Mouse (Mus musculus) hindbrain, embryonic 11.5 days (tissue): ENCODE data around the gene Tbcel. TPM values are rescaled to one million over a fixed set of nuclear protein-coding genes. Genes with fewer than 3 reads are reported as not detected.

Experiments used
- ATAC-seq: fragments of 200-750 bp; cut with Nextera tagmentation; 2 replicates; pipeline ENCODE4 v1.8.0; 2017; ENCODE audit warnings: mild to moderate bottlenecking, moderate TSS enrichment, moderate library complexity; ENCODE audit not compliant: low FRiP score
- DNase-seq: peaks from one replicate; pipeline ENCODE4 v3.0.0-alpha.2; 2015; ENCODE audit warnings: low spot score
- H3K27ac ChIP-seq: fragments of 300-500 bp; sonication (generic); 2 replicates; pipeline ENCODE4 v1.5.1; 2014; ENCODE audit warnings: mild to moderate bottlenecking, low read depth, low read length
- H3K27me3 ChIP-seq: fragments of 300-500 bp; sonication (generic); 2 replicates; pipeline ENCODE4 v1.6.1; 2014; ENCODE audit warnings: mild to moderate bottlenecking, low read length, moderate library complexity, mixed read lengths; ENCODE audit not compliant: control insufficient read depth, insufficient read depth
- H3K36me3 ChIP-seq: fragments of 300-500 bp; sonication (generic); 2 replicates; pipeline ENCODE4 v1.6.1; 2014; ENCODE audit warnings: mild to moderate bottlenecking, low read length, moderate library complexity, mixed read lengths; ENCODE audit not compliant: control insufficient read depth, insufficient read depth
- H3K4me1 ChIP-seq: fragments of 300-500 bp; sonication (generic); replicated peaks from 2 replicates; pipeline ENCODE4 v1.6.1; 2014; ENCODE audit warnings: low read length, mixed read lengths; ENCODE audit not compliant: control insufficient read depth, insufficient read depth
- H3K4me2 ChIP-seq: fragments of 300-500 bp; sonication (generic); replicated peaks from 2 replicates; pipeline ENCODE4 v1.6.1; 2014; ENCODE audit warnings: mild to moderate bottlenecking, low read depth, low read length
- H3K4me3 ChIP-seq: fragments of 300-500 bp; sonication (generic); 2 replicates; pipeline ENCODE4 v1.5.1; 2014; ENCODE audit warnings: low read depth, low read length
- H3K9ac ChIP-seq: fragments of 300-500 bp; sonication (generic); 2 replicates; pipeline ENCODE4 v1.6.1; 2014; ENCODE audit warnings: low read depth, low read length
- H3K9me3 ChIP-seq: fragments of 300-500 bp; sonication (generic); 2 replicates; pipeline ENCODE4 v1.6.1; 2016; ENCODE audit warnings: low read length; ENCODE audit not compliant: control insufficient read depth
- WGBS: fragments of 180-500 bp; shearing (Covaris S2); extraction: QIAGEN DNeasy Blood & Tissue Kit; methylation state at CpG from one replicate; pipeline ENCODE4 v1.1.7; 2014; 5-methylcytosine and 5-hydroxymethylcytosine counted together
- polyA plus RNA-seq: library from polyadenylated mRNA; unstranded; fragments of >200 nt; fragmentation: Nextera tagmentation; extraction: Ambion mirVana; gene quantifications from 2 replicates; pipeline ENCODE4 v1.2.1, GENCODE M21; 2014

Tbcel gene
- polyA plus RNA-seq, 1 experiment from 2014 or later: 6.6 TPM

DNA sequence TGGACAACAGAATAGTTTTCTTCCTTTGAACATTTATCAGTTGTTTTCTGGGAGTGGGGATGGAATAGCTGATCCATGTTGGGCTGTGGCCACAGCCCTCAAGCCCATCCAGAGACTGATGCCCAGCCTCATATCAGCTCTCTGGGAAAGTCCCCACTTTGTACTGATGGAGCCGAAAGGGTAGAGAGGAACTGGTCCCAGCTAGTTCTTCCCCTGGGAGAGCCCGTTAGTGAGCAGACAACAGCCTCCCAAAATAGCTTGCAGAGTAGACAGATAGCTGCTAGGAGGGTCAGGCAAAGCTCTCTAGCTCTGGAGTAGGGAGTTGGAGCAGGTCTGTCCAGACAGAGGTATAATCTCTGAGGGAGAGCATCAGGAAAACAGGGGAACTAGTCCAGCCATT is 111.5 kb downstream of the Tbcel start:
- Histone ChIP-seq H3K36me3 (no peaks in the 10 kb centered on the region), H3K9me3 (no peaks in the 10 kb centered on the region), H3K27me3 (no peaks in the 10 kb centered on the region), H3K9ac (no peak overlapping the region), H3K4me2 (no peak overlapping the region), H3K4me1 (no peaks in the 10 kb centered on the region), H3K27ac (no peak overlapping the region), H3K4me3 (no peak overlapping the region)
- WGBS: 83% methylated on average over 2 of the region's 2 CpGs
- no peak for ATAC-seq
- no peak for DNase-seq

DNA sequence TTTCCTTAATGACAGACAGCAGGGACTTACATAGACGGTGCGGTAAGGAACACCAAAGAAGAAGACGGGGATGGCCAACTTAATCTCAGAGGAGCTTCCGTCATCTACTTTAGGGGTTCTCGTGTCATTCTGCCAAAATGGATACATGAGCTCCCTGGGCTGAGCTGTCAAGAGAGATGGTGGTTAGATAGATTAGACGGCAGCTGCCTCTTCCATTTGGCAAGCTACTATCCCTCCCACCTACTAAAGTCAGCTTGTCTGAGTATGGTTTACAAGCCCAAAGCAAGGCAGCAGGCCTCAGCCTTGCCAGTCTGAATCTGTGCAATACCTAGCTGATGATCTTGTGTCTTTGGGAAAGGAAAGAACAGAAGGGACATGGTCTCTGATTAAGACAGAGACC is 112.7 kb downstream of the Tbcel start:
- H3K9me3 ChIP-seq: no peaks in the 10 kb centered on the region
- 87% methylated on average over 6 of the region's 6 CpGs for WGBS
- no peaks in the 10 kb centered on the region for H3K27me3 ChIP-seq
- H3K4me3 ChIP-seq: no peak overlapping the region
- no peak overlapping the region for H3K27ac ChIP-seq
- no peaks in the 10 kb centered on the region for H3K4me1 ChIP-seq
- DNase-seq: no peak
- H3K9ac ChIP-seq: no peak overlapping the region
- ATAC-seq: no peak
- H3K36me3 ChIP-seq: no peaks in the 10 kb centered on the region
- no peak overlapping the region for H3K4me2 ChIP-seq

DNA sequence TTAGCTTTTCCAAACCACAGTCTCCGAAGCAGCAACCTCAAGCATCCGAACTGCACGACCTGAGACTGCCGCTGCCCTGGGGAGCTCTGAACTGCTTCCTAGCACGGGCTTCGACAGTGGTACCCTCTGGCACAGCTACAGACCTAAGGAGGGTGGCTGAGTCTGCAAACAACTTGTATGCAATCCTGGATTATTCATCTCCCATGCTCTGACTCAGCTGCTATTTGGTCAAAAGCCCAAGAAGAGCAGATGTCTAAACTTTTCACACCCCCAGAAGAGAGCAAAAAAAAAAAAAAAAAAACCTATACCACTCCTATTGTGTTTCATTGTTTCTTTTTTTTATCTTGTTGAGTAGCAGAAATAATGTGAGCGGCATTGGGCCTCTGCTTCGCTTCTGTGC is 113.3 kb downstream of the Tbcel start:
- H3K4me2 ChIP-seq: no peak overlapping the region
- no peaks in the 10 kb centered on the region for H3K4me1 ChIP-seq
- no peak overlapping the region for H3K4me3 ChIP-seq
- no peaks in the 10 kb centered on the region for H3K36me3 ChIP-seq
- WGBS: 82% methylated on average over 8 of the region's 8 CpGs
- H3K9ac ChIP-seq: no peak overlapping the region
- H3K27ac ChIP-seq: no peak overlapping the region
- H3K9me3 ChIP-seq: no peaks in the 10 kb centered on the region
- ATAC-seq (no peak), DNase-seq (no peak)
- no peaks in the 10 kb centered on the region for H3K27me3 ChIP-seq

- 73% methylated on average over 6 of the region's 6 CpGs for WGBS
Measured at GRCm38 (mm10) chr9:42392927-42393326, 114.7 kb downstream of the Tbcel start.

GRCm38 (mm10) chr9:42388490-42388889 is 119.1 kb downstream of the Tbcel start:
- 47% methylated on average over 4 of the region's 4 CpGs for WGBS

More at GRCm38 (mm10) chr9:42392927-42393326, 114.7 kb downstream of the Tbcel start:
- Histone ChIP-seq H3K4me1 (no peaks in the 10 kb centered on the region), H3K4me3 (no peak overlapping the region), H3K9ac (no peak overlapping the region), H3K9me3 (no peaks in the 10 kb centered on the region), H3K4me2 (no peak overlapping the region), H3K27me3 (no peaks in the 10 kb centered on the region), H3K36me3 (no peaks in the 10 kb centered on the region), H3K27ac (no peak overlapping the region)
- ATAC-seq (no peak), DNase-seq (no peak)

DNA sequence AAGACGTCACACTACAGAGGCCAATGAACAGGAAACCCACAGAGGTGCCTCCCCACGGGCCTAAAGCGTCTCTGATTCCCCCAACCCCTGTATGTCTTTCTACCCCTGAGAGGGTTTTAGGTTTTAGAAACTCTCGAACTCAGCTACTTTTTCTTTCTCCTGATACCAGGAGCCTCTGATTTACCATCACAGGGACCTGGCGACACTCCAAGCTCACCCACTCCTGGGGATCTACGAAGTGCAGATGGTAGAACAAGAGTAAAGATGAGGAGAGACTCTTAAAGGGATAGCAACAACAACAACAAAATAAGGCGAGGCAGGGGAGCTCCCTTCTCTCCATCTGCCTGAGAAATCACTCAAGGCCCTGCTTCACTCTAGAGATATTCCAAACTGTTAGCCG is 120.6 kb downstream of the Tbcel start:
- Histone ChIP-seq H3K4me3 (no peak overlapping the region), H3K27me3 (no peaks in the 10 kb centered on the region; the same call in 1 of the 2 replicates), H3K36me3 (no peaks in the 10 kb centered on the region), H3K4me1 (no peaks in the 10 kb centered on the region), H3K9ac (no peak overlapping the region), H3K4me2 (no peak overlapping the region), H3K27ac (no peak overlapping the region), H3K9me3 (no peaks in the 10 kb centered on the region)
- WGBS: 76% methylated on average over 8 of the region's 8 CpGs
- no peak for DNase-seq
- ATAC-seq: no peak

More at GRCm38 (mm10) chr9:42388490-42388889, 119.1 kb downstream of the Tbcel start:
- H3K4me1 ChIP-seq: no peaks in the 10 kb centered on the region
- no peak for DNase-seq
- no peak overlapping the region for H3K4me3 ChIP-seq
- no peak overlapping the region for H3K9ac ChIP-seq
- no peak overlapping the region for H3K4me2 ChIP-seq
- H3K27ac ChIP-seq: no peak overlapping the region
- H3K27me3 ChIP-seq: no peaks in the 10 kb centered on the region
- no peaks in the 10 kb centered on the region for H3K36me3 ChIP-seq
- no peaks in the 10 kb centered on the region for H3K9me3 ChIP-seq
- no peak for ATAC-seq

- DNase-seq: no peak
- Histone ChIP-seq H3K9me3 (no peaks in the 10 kb centered on the region), H3K9ac (no peak overlapping the region), H3K27ac (no peak overlapping the region), H3K4me3 (no peak overlapping the region), H3K4me2 (no peak overlapping the region), H3K36me3 (no peaks in the 10 kb centered on the region), H3K27me3 (no peaks in the 10 kb centered on the region; the same call in 1 of the 2 replicates), H3K4me1 (no peaks in the 10 kb centered on the region)
- 82% methylated on average over 13 of the region's 13 CpGs for WGBS
- no peak for ATAC-seq
Measured at GRCm38 (mm10) chr9:42385656-42386055, 122.0 kb downstream of the Tbcel start.

- no peaks in the 10 kb centered on the region for H3K36me3 ChIP-seq
- no peaks in the 10 kb centered on the region for H3K4me1 ChIP-seq
- WGBS: 85% methylated on average over 8 of the region's 8 CpGs
- ATAC-seq (no peak), DNase-seq (no peak)
- H3K4me2 ChIP-seq: no peak overlapping the region
- H3K9me3 ChIP-seq: no peaks in the 10 kb centered on the region
- no peaks in the 10 kb centered on the region; the same call in 1 of the 2 replicates for H3K27me3 ChIP-seq
- no peak overlapping the region for H3K4me3 ChIP-seq
- no peak overlapping the region for H3K27ac ChIP-seq
- H3K9ac ChIP-seq: no peak overlapping the region
Measured at GRCm38 (mm10) chr9:42382628-42383347, 124.8 kb downstream of the Tbcel start.

DNA sequence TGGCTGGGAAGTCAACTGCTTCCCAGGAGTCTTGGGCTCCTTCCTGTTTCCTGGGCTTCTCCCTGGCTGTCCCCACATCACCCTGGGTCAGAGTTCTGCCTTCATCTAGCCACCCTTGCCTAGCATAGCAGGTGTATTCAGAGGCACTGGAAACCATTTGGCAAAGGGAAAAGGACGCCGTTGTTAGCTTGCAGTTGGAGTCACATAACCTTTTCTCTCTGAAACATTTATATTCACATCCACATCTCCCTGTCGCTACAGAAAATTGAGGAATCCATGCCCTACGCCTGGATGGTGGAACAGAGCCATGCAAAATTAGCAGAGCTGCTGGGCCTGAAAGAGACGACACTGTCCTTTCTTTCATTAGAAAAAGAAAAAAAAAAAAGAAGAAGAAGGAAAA is 125.5 kb downstream of the Tbcel start:
- Histone ChIP-seq H3K27me3 (no peaks in the 10 kb centered on the region; the same call in 1 of the 2 replicates), H3K9ac (no peak overlapping the region), H3K36me3 (no peaks in the 10 kb centered on the region), H3K4me1 (no peaks in the 10 kb centered on the region), H3K4me2 (no peak overlapping the region), H3K9me3 (no peaks in the 10 kb centered on the region), H3K4me3 (no peak overlapping the region), H3K27ac (no peak overlapping the region)
- DNase-seq (no peak), ATAC-seq (no peak)
- WGBS: 55% methylated on average over 5 of the region's 5 CpGs
